Mouse (Mus musculus) adrenal gland, postnatal 4 days (tissue): ENCODE measurements around the gene Pigw. TPM values are rescaled to one million over a fixed set of nuclear protein-coding genes. Genes with fewer than 3 reads are reported as not detected.

Experiments
- DNase-seq, 2 experiments: peaks; one replicate each; pipeline ENCODE4 v3.0.0; 2021 to 2022; ENCODE audit warnings: low spot score in 2 of 2, mixed read lengths in 2 of 2
- microRNA-seq: library from miRNA; unstranded; fragments of <30 nt; microRNA quantifications from one replicate; pipeline ENCODE4 v1.2.0, GENCODE M21; 2021
- total RNA-seq, 2 experiments: library from RNA; stranded (reverse); gene quantifications; 2 replicates each; pipeline ENCODE4 v1.2.3; 2021

Gene Pigw
- total RNA-seq, 2 experiments from 2014 or later = 7.5 to 7.6 TPM

DNA sequence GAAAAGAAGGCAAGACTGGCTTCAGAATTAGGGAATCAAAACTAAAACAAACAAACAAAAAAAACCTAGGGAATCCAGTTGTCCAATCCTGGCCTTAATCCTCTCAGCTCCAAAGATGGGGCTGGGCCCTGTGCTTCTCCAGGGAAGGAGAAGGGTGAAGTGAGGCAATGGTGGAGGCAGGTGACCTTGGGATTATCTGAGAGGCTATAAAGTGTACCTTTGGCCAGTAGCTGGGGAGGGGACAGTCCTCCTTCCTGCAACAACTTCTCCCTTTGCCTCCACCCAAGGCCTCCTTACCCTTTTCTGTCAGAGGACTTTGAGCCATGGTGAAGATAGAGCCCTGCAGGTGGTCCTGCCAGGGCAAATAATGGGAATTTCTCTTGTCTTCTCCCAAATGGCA lies 52.6 kb downstream of the Pigw start:
- DNase-seq = no peak

Small RNA genes lying within 50 kb of the gene (microRNA-seq; reads per million reads assigned to microRNA genes)
- not detected for gene Gm23564

Other genes starting within 250 kb of the Pigw start
- 10 to 100 TPM; 24.5 to 26.0 TPM for gene Mrm1, start 60.8 kb downstream of the Pigw start, total RNA-seq
- gene Dhrs11, start 51.3 kb downstream of the Pigw start, total RNA-seq = 10 to 100 TPM; 35.4 to 39.2 TPM
- 100 to 1,000 TPM in 1 of 2 experiments, 10 to 100 TPM in 1; 99.1 to 100 TPM for gene Ggnbp2, start 9.5 kb downstream of the Pigw start, total RNA-seq
- gene Myo19, start 137 bp downstream of the Pigw start, total RNA-seq = 10 to 100 TPM; 18.1 to 20.2 TPM
- 10 to 100 TPM; 14.4 to 20.4 TPM for gene Znhit3, start 36.1 kb upstream of the Pigw start, total RNA-seq
- gene Car4, start 77.5 kb upstream of the Pigw start, total RNA-seq = 10 to 100 TPM in 1 of 2 experiments, 1 to 10 TPM in 1; 4.9 to 18.5 TPM